Mouse (Mus musculus) T-helper 2 cell (primary cell): Measurements from ENCODE around the gene Gm1110.
"Not testable (repeated sequence)": the region's sequence is repeated elsewhere in the genome, so short reads cannot be mapped to it uniquely, and the experiment has no call there.

Source experiments
- in situ Hi-C: fragments of 300-600 bp; cut with MboI, MseI; formaldehyde crosslinking; loops from one replicate; pipeline ENCODE4 v1.15.1; 2025; ENCODE audit warnings: high pct_unique_total_duplicates

Gene Gm1110

DNA sequence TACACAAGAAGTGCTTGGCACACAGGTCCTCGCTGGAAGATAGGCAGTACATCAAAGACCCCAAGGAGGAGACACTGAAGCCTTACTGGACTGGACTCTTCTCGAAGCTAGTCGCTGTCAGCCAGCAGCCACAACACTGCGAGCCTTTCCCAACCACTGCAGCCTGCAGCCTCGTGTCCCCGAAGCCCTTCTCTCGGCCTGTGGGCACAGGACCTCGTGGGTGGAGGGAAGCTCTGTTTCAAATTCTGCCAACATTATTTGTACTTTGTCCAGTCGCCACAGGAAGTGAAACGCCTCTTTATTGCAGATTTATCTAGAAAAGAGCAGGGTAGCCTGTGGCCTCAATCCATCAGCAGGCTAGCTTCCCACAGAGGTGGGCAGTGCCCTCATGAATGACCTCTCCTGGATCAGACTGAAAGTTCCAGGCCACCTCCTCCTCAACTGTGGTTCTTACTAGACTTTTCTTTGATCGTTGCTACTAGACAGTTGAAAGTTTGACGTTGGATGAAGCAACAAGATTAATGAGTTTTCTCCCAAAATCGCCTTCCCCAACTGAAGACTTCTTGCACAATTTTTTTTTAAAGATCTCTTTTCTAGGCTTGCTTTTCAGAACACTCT, at the start of gene Gm1110:
Gene Gm1110 (minus strand): TSS at position 203 of the 618 bp plus-strand sequence.
- in situ Hi-C loops: no loop called here

DNA sequence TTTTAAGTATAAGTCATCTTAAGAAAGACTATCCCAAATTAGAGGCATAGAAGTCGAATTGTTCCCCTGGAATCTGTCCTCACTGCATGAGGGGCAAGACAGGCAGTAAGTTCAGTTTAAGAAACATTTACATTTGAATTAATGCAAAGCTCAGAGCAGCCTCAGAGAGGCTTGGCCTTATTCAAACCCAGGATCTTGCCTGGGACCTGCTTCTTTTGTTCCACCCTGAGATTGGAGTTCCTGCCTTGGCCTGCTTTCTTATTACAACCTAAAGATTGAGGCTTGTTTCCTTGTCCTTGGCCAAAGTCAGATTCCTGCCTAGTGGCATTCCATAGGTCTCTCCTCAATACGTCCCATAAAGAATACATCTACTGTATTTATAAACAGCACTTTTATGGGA, 24.9 kb upstream of the Gm1110 start:
- in situ Hi-C loops: no loop called here

DNA sequence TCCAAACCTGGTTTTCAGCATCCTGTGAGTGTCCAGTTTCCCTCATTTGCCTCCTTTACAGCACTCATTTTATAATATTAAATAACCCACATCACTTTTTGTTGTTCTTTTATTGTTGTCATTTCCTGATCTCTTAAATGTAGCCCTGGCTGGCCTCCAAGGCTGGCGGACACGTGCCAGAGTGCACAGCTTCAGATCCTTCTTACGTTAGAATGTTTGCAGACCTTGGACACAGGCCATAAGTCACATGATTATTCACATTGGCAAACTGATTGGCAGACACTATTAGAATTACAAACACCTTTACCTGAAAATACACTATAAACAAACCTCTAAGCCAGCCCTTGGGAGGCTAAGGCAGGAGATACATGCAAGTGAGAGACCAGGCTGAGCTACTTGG, 1.2 kb upstream of the Gm1110 start:
- in situ Hi-C loops: no loop called here

DNA sequence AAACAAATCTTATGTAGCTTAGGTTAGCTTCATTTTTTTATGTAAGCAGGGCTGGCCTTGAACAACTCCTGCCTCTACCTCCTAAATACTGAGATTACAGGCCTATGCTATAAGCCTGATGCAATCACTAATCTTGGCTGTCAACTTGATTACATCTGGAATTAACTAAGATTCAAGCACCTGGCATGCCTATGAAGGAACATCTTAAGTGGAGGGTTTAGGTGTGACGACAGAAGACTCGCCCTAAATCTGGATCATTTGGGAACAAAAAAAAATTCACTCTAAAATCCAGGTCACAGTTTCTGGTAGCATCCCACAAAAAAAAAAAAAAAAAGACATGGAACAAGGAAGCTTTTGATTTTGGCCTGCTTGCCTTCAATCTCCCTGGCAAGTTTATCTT, 3.1 kb downstream of the Gm1110 start:
- in situ Hi-C loops: no loop called here

DNA sequence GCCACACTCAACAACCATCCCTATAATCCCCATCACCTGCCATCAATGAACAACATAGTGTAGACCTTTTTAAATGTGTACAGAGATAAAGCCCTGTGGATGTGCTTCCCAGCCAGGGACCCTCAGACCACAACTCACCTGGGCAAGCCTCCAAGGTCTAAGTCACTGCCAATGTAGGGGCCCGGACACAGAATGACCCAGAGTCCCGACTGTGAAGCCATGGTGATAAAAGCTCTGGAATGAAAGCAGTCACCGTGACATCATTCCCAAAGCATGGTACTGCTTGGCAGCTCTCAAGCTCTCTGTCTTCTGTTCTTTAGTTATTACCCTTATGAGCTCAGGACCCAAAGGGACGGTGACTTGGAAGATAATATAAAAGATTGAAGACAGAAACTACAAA, 9.8 kb downstream of the Gm1110 start:
- in situ Hi-C loops: no loop called here

DNA sequence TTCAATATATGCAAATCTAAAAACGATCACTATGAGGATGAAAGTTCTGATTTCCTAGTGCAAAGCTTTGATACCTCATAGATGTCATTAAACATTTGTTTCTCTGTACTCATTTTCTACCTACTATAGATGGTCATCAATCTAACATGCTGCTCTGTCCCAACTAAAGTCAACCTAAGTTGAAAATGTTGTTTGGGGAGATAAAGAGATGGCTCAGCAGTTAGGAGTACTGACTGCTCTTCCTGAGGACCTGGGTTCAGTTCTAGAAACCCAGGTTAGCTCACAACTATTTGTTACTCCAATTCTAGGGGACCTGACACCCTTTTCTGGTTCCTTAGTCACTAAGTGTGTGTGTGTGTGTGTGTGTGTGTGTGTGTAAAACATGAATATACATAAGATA, 11.7 kb downstream of the Gm1110 start:
- in situ Hi-C loops: no loop called here

DNA sequence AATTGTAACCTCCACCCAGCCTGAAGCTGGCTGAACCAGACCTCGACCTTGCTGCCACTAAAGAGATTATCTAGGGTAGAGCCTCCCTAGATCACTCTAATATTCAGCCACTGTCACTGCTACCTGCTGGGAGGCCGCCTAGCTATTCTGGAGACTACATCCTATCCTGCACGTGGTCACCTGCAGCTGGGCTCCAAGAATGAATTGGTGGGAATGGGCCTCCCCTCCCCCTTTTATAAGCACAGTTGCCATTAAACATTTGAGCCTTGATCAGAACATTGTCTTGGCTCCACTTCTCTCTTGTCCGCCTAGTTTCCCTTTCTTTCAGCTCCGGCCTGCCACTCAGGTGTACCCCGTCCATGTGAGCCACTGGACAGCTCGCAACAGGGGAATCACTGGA, 53.1 kb downstream of the Gm1110 start:
- in situ Hi-C loops: not testable (repeated sequence)

DNA sequence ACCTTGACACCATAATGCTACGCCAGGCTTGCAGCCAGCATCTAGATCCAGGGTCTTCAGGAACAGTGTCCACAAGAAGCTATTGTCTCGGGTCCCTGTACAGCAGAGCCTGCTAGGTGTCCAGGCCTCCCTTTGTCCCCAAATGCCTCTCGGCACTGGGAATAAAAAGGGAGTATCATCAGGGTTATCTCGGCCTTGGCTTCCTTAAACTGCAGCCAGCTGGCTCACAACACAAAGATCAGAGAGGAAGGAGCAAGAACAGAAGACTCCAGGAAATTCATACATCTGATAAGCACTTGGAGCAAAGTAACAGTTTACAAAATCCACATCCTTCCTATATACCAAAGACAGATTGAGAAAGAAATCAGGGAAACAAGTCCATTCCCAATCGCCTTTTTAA, 62.2 kb downstream of the Gm1110 start, which contains the start of gene Glb1l3:
Gene Glb1l3 (minus strand): TSS at position 140 of the 400 bp plus-strand sequence.
- in situ Hi-C loops: no loop called here

DNA sequence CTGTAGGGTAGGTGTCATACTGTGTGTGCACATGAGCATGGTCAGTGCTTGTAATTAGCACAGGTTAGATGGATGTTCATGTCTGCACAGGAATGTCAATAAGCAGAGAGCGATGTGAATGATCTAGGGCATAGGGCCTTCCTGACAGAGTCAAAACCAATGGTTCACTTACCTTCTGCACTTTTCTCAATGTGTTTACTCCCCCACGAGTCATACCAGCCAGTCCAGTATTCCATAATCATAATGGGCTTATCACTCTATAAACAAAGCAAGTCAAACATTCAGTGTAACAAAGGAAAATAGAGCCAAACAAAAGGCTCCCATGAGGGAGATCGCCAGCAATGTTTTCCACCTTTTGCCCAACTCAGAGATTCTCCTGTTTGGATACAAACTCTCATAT, 91.8 kb downstream of the Gm1110 start:
- in situ Hi-C loops: no loop called here
